Mouse (Mus musculus) testis, adult 2 months (tissue): ENCODE data around the gene Vmp1.

Experiments
- CTCF ChIP-seq: fragments of 200-500 bp; IDR thresholded peaks from 2 replicates; pipeline ENCODE4 v1.5.1; 2012; ENCODE audit warnings: low read depth, mild to moderate bottlenecking, inconsistent platforms, low read length, moderate library complexity; ENCODE audit not compliant: control insufficient read depth, insufficient read depth, insufficient replicate concordance
- POLR2A ChIP-seq: fragments of 200-500 bp; IDR thresholded peaks from 2 replicates; pipeline ENCODE4 v1.6.1; 2012; ENCODE audit warnings: low read depth, mild to moderate bottlenecking, inconsistent platforms, low read length, moderate library complexity; ENCODE audit not compliant: control insufficient read depth

GRCm38 (mm10) chr11:86678957-86679356 is 4.7 kb downstream of the Vmp1 start:
- no peak for TF ChIP-seq POLR2A
- no peak for TF ChIP-seq CTCF
